Mouse (Mus musculus): Measurements from ENCODE around the gene Pik3cd. TPM values are rescaled to one million over a fixed set of nuclear protein-coding genes. Genes with fewer than 3 reads are reported as not detected.

Pik3cd gene
- total RNA-seq, 2 experiments from 2014 or later = 3.8 to 6.5 TPM

GRCm38 (mm10) chr4:149611376-149612044 is 90.9 kb downstream of the Pik3cd start:
- DNase-seq (ENCODE audit: low spot score in 2 of 2) = peak; percentile 33 to 51

GRCm38 (mm10) chr4:149609256-149610025 is 92.9 kb downstream of the Pik3cd start:
- DNase-seq (ENCODE audit: low spot score in 2 of 2) = no peak

- no peak for DNase-seq (ENCODE audit: low spot score in 2 of 2)
Observed at GRCm38 (mm10) chr4:149608309-149608638, 94.1 kb downstream of the Pik3cd start.

GRCm38 (mm10) chr4:149607591-149608308 is 94.6 kb downstream of the Pik3cd start:
- no peak for DNase-seq (ENCODE audit: low spot score in 2 of 2)

- no peak for DNase-seq (ENCODE audit: low spot score in 2 of 2)
Observed at GRCm38 (mm10) chr4:149606766-149607358, 95.5 kb downstream of the Pik3cd start.

GRCm38 (mm10) chr4:149606056-149606455 is 96.3 kb downstream of the Pik3cd start:
- DNase-seq (ENCODE audit: low spot score in 2 of 2) = no peak

- DNase-seq (ENCODE audit: low spot score in 2 of 2) = no peak
Observed at GRCm38 (mm10) chr4:149604518-149604917, 97.9 kb downstream of the Pik3cd start.

- no peak for DNase-seq (ENCODE audit: low spot score in 2 of 2)
Observed at GRCm38 (mm10) chr4:149603860-149604259, 98.5 kb downstream of the Pik3cd start.

- DNase-seq (ENCODE audit: low spot score in 2 of 2) = no peak
Observed at GRCm38 (mm10) chr4:149602236-149602635, 100.1 kb downstream of the Pik3cd start.

GRCm38 (mm10) chr4:149601484-149601883 is 100.9 kb downstream of the Pik3cd start:
- DNase-seq (ENCODE audit: low spot score in 2 of 2) = no peak

- DNase-seq (ENCODE audit: low spot score in 2 of 2) = no peak
Observed at GRCm38 (mm10) chr4:149600130-149600529, 102.2 kb downstream of the Pik3cd start.

GRCm38 (mm10) chr4:149599549-149599948 is 102.8 kb downstream of the Pik3cd start:
- DNase-seq (ENCODE audit: low spot score in 2 of 2) = no peak

Small RNA genes within 50 kb of the gene (microRNA-seq; reads per million reads assigned to microRNA genes)
- gene Mir7023 (ENCODE audit: borderline number of aligned reads in 2 of 2) = 0 reads per million in 2 experiments

Other genes with a start within 250 kb of the Pik3cd start
- gene Rbp7, start 247.6 kb downstream of the Pik3cd start, total RNA-seq (2021) = 10 to 100 TPM; 18.0 to 66.4 TPM
- not detected for gene Tmem274, start 225.2 kb downstream of the Pik3cd start, total RNA-seq (2021)
- gene Nmnat1, start 217.4 kb downstream of the Pik3cd start, total RNA-seq (2021) = 10 to 100 TPM; 17.8 to 19.9 TPM
- gene Lzic, start 217.3 kb downstream of the Pik3cd start, total RNA-seq (2021) = 10 to 100 TPM; 24.7 to 36.0 TPM
- 10 to 100 TPM; 16.2 to 25.1 TPM for gene Ctnnbip1, start 184.3 kb downstream of the Pik3cd start, total RNA-seq (2021)
- gene Clstn1, start 116.1 kb downstream of the Pik3cd start, total RNA-seq (2021) = 100 to 1,000 TPM; 104 to 106 TPM
- 10 to 100 TPM; 27.8 to 29.0 TPM for gene Tmem201, start 35.5 kb upstream of the Pik3cd start, total RNA-seq (2021)
- gene Slc25a33, start 71.7 kb upstream of the Pik3cd start, total RNA-seq (2021) = 10 to 100 TPM; 16.3 to 24.3 TPM